Mouse (Mus musculus) frontal cortex, adult 2 months (tissue): ENCODE measurements at regions not wholly inside any gene's neighbourhood (a gene's known extent, or its start where the extent isn't known, plus 50 kb on each side); places are given as distances from the start of the nearest gene placed in this dataset.

Source experiments
- DNase-seq, 2 experiments: peaks; one replicate each; pipeline ENCODE4 v3.0.0; 2022; ENCODE audit warnings: low spot score in 1 of 2; ENCODE audit errors: extremely low spot score in 1 of 2

GRCm38 (mm10) chr3:105222925-105223324 is 156.3 kb downstream of the 4930564D02Rik start:
- DNase-seq, result peak in 1 of 2 experiments; percentile 35

- no peak for DNase-seq
Measured at GRCm38 (mm10) chr3:105223671-105224070, 157.0 kb downstream of the 4930564D02Rik start.

GRCm38 (mm10) chr3:105227551-105227950 is 160.9 kb downstream of the 4930564D02Rik start:
- DNase-seq, result no peak

GRCm38 (mm10) chr3:105228401-105228800 is 161.8 kb downstream of the 4930564D02Rik start:
- no peak for DNase-seq

- DNase-seq, result no peak
Measured at GRCm38 (mm10) chr3:105241048-105241447, 174.4 kb downstream of the 4930564D02Rik start.

- no peak for DNase-seq
Measured at GRCm38 (mm10) chr3:105257096-105257495, 190.5 kb downstream of the 4930564D02Rik start.

- no peak for DNase-seq
Measured at GRCm38 (mm10) chr3:105275241-105275640, 176.9 kb upstream of the Kcnd3 start.

GRCm38 (mm10) chr3:105280971-105281370 is 171.2 kb upstream of the Kcnd3 start:
- DNase-seq, result peak; percentile 36 to 69

GRCm38 (mm10) chr3:105281686-105282085 is 170.4 kb upstream of the Kcnd3 start:
- peak; percentile 24 to 69 for DNase-seq

- no peak for DNase-seq
Measured at GRCm38 (mm10) chr3:105298273-105298672, 153.9 kb upstream of the Kcnd3 start.

- no peak for DNase-seq
Measured at GRCm38 (mm10) chr3:105300693-105301548, 151.2 kb upstream of the Kcnd3 start.

- no peak for DNase-seq
Measured at GRCm38 (mm10) chr3:105307676-105308075, 144.5 kb upstream of the Kcnd3 start.

- DNase-seq, result no peak
Measured at GRCm38 (mm10) chr3:105309020-105309419, 143.1 kb upstream of the Kcnd3 start.

- DNase-seq, result no peak
Measured at GRCm38 (mm10) chr3:105353268-105353667, 98.9 kb upstream of the Kcnd3 start.

GRCm38 (mm10) chr3:105354123-105354931 is 97.8 kb upstream of the Kcnd3 start:
- DNase-seq, result no peak

- DNase-seq, result no peak
Measured at GRCm38 (mm10) chr3:105357511-105357910, 94.6 kb upstream of the Kcnd3 start.

- DNase-seq, result no peak
Measured at GRCm38 (mm10) chr3:105359636-105360035, 92.5 kb upstream of the Kcnd3 start.

- peak in 1 of 2 experiments; percentile 8 for DNase-seq
Measured at GRCm38 (mm10) chr3:105364685-105365084, 87.4 kb upstream of the Kcnd3 start.

GRCm38 (mm10) chr3:105366806-105367205 is 85.3 kb upstream of the Kcnd3 start:
- DNase-seq, result no peak

GRCm38 (mm10) chr3:105367972-105368371 is 84.2 kb upstream of the Kcnd3 start:
- no peak for DNase-seq

- no peak for DNase-seq
Measured at GRCm38 (mm10) chr3:105372371-105372828, 79.7 kb upstream of the Kcnd3 start.
